Mouse (Mus musculus) induced T-regulatory cell, adult 2 months (primary cell): ENCODE measurements around the gene Scand1.

Experiments used
- DNase-seq: peaks from one replicate; pipeline ENCODE4 v3.0.0-alpha.2; 2012; ENCODE audit warnings: low read depth

The Scand1 gene

DNA sequence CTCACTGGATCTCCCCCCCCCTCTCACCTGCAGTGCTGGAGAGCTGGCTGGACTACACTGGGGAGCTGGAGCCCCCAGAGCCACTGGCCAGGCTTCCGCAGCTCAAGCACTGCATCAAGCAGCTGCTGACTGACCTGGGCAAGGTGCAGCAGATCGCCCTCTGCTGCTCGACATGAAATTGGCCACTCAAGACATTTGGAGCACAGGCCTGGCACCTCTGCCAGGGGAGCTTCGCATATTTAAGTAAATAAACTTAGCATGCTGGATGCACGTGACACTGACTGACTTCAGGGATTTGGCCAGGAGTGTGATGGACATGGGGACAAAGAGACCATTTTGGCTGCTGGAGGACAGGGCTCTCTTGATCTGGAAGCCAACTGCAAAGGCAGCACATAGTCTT lies 5.2 kb downstream of the Scand1 start:
- peak; percentile 34 for DNase-seq

- DNase-seq, result peak; percentile 78
Measured at GRCm38 (mm10) chr2:156305818-156306217, 6.7 kb downstream of the Scand1 start.

DNA sequence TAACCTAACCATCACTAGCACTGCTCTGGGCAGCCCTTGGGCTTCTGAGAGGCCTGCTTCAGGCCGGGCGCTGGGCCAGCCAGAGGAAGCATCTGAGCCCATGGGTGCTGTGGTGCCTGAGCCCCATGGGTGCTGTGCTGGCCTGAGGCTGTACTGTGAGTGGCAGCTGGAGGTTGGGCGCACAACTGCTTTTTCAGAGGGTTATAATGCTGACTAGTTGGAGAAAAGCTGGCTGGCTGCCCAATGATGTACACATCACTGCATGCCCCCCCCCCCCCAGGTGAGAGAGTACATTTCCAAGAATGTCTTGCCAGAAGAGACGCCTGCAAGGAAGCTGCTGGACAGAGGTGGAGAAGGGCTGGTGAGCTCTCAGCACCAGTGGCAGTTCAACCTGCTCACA lies 8.2 kb downstream of the Scand1 start:
- no peak for DNase-seq

GRCm38 (mm10) chr2:156302063-156302462 lies 10.4 kb downstream of the Scand1 start:
- DNase-seq, result no peak

GRCm38 (mm10) chr2:156298458-156298857 lies 14.0 kb downstream of the Scand1 start:
- no peak for DNase-seq

DNA sequence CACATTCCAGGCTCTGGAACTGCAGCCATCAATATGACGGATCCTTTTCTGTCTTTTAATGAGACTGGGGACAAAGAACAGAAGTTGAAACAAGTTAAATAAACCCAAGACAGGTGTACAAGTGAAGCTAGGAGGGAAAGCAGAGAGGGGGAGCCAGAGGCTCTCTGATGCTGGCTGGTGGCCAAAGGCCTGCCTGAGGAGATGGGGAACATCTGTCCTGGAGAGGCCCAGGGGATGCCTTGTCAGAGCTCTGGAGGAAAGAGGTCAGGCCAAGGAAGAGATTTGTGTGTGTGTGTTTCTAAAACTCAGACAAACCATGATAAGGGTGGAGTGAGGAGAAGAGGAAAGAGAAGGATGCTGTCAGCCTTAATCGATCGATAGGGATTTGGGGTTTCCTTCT lies 14.9 kb downstream of the Scand1 start:
- no peak for DNase-seq

DNA sequence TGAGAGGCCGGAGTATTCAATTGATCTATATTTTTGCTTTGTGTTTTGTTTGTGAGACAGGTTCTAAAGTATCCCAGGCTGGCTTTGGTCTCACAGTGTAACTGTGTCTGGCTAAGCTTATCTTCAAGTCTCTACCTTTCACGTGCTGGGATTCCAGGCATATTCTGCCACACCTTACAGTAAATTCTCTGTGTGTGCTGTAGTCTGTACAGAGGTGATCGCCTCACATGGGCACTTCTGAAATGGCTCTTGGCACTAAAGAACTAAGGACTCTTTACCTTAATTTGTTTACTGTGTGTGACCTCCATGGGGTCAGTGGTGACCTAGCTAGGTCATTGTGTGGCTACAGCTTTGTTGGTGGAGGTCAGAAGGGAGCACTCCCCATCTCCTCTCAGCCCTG lies 16.3 kb downstream of the Scand1 start:
- DNase-seq, result no peak

DNA sequence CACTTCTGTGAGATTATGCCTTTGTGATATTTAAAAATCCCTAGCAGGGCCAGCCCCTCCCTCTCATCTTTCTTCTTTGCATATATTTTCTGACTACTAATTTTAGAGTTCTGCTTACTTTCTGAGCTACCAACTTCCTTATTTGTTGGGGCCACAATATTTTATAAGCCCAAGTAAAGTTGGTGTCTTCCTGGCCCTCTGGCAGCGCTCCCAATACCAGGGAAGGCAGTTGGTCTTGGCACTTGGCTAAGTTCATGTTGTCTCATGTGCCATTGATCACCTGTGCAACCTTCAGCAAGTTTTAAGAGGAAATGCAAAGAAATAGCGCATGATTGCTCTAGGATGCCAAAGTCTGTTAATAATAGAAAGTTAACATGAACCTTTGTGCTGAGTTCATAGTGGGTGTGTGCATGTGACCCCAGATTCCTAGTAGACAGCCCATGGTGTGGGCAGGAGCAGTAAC lies 16.9 kb downstream of the Scand1 start:
- DNase-seq, result no peak

- no peak for DNase-seq
Measured at GRCm38 (mm10) chr2:156291998-156292397, 20.5 kb downstream of the Scand1 start.

DNA sequence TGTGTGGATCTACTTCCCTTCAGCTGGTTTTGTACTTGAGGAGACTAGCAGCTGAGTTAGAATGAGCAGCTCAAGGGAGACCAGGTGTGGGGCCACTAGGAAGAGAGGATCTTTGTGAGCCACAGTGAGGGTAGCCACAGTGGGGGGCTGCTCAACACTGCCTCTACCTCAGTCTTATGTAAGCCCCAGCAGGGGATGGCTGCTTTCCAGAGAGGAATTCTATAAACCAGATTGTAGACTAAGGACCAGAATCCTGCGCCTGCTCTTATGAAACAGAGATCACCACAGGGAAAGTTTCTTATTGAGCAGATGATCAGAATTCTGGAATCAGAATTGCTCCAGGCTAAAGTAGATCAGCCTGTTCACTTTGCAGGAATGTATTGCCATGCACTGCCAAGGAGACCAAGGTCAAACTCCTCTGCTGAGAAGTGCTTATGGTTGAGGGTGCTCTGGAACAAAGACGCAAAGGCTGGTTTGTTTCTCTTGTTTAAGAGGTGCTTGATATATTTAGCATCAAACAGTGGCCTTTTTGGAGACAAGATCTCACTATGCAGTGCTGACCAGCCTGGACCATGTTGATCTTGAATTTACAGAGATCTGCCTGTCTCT lies 22.8 kb downstream of the Scand1 start:
- no peak for DNase-seq

DNA sequence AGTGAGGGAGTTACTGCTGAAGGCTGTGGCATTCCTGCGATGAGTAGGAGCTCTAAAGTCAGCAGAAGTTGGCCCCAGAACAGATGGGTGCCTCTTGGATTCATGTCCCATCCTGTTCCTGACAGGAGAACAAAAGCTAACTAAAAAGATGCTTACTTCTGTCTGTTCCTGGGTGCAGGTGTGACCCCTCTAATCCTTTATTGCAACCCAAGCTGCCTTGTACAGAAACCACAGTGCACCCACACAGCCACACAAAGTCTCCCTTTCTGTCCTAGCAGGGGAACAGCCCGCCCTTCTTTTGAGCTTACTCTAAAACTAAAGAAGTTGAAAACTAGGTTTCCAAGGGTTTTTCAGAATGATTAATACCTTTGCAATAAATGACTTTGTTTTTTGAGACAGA lies 24.3 kb downstream of the Scand1 start:
- DNase-seq, result no peak

- no peak for DNase-seq
Measured at GRCm38 (mm10) chr2:156286733-156287132, 25.8 kb downstream of the Scand1 start.

GRCm38 (mm10) chr2:156285161-156285560 lies 27.3 kb downstream of the Scand1 start:
- no peak for DNase-seq

GRCm38 (mm10) chr2:156281227-156281626 lies 31.3 kb downstream of the Scand1 start:
- DNase-seq, result no peak

DNA sequence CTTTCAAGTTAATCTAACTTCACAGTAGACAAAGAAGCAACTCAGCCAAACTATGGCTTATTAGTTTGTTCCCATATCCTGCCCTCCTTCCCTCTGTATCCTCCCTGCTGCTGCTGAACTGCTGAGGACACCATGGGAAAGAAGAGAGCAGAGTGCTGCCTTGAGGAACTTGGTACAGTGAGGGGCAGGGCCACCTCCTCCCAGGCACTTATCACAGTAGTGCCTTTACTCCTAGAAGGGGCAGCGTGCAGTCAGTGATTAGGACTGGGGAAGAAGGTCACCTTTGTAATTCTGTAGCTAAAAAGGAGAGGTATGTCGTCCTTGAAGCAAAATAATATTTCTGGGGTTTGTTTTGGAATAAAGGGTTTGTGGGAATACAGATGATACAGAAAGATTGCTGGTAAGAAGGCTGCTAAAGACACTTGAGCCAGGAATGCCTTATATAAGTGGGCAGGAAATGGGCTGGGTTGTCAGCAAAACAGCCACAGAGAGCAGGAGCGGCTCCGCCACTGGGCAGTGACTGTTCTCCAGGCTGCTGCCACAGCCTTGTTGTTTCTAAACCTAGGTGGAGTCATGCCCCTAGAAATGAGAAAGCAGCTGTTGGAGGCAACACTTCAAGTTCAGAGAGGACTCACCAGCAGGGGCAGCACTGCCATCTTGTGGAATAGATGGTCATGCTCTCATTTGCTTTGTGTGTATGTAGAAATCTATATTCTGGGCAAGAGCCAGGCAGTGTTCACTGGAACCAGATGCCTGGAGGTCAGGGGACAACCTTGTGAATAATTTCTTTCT lies 34.1 kb downstream of the Scand1 start:
- peak; percentile 84 for DNase-seq

DNA sequence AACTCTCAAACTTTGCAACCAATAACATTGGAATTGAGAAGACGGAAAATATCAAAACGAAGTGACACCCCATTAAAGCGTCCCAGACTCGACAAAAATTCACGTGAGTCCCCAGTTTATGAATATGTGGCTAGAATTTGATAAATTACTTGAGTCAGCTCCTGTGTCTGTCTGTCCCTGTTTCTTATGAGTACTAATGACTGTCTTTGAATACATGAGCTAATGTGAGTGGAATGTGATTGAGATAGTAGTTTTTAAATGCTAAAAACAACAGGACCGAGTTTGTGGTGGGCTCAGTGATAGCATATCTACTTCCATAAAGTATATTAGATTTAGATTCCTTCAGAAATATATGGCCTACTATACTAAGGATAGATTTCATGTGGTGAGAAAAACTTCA lies 40.0 kb downstream of the Scand1 start:
- no peak for DNase-seq

- no peak for DNase-seq
Measured at GRCm38 (mm10) chr2:156267636-156268035, 44.9 kb downstream of the Scand1 start.

- no peak for DNase-seq
Measured at GRCm38 (mm10) chr2:156263204-156263893, 49.2 kb downstream of the Scand1 start.
